Mouse (Mus musculus): ENCODE results near the gene Fanci.
A peak's percentile ranks its signal among the peaks of the same experiment; 100 is the strongest.

Gene Fanci

DNA sequence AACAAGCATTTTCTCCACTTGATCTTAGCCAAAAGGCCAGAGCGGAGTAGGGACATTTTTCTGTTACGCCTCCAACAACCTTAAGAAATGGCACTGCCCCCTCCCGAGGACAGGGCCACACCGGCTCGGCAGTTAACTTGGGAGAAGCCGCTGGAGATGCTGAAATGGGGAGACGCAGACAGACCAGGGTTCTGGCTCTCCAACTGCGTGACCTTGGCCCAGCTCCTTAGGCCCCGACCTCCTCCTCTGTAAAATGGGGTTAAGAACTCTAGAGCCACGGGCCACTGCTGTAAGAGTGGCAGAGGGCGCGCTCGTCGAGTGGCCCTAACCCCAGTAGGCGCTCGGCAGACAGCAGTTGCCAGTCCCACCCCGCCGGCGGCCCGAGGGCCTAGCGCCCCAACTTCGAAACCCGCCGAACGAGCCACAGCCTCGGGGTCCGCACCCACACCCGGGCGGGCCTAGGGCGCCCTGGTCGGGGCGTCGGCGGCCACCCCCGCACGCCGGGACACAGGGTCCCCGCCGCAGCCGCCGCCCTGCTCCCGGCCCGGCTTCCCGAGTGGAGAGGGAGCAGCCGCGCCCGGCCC lies 73.8 kb downstream of the Fanci start:
- peak; percentile 53 for DNase-seq

DNA sequence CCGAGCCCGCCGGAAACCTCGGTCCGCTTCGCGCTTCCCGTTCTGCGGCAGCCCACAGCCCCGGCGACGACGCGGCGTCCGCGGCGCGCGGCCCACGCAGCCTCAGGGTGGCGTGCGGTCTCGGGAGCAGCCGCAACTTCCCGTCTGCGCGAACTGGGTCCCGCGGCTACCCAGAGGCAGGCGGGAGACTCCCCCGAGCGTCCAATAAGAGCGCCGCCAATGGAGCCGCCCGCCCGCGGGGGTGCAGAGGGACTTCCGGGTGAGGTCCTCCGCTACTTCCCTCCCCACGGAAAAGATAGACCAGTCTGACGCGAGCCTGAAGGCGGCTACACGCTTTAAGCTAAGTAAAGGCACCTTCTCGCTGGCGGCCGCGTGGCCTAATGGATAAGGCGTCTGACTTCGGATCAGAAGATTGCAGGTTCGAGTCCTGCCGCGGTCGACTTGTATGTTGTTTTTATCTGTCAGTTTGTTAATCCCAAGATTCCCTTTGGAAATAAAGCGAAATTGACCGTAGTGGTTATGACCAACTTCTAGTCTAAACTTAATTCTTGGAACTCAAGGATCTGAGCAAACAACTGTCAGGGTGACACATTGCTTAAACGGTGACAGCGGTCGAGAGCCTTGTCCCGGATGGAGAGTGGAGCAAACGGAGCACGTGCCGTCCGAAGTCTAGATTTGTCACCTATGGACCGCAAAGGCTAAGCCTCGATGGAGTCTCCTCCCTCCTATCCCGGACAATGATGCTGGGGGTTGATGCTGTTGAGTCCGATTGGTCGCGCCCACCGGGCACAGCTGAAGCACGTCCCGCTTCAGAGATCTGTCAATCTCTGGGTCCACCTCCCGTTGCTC lies 74.5 kb downstream of the Fanci start, which contains the start of gene Polg:
Gene Polg (minus strand): TSS at position 310 of the 849 bp plus-strand sequence.
- DNase-seq, result peak; percentile 99

DNA sequence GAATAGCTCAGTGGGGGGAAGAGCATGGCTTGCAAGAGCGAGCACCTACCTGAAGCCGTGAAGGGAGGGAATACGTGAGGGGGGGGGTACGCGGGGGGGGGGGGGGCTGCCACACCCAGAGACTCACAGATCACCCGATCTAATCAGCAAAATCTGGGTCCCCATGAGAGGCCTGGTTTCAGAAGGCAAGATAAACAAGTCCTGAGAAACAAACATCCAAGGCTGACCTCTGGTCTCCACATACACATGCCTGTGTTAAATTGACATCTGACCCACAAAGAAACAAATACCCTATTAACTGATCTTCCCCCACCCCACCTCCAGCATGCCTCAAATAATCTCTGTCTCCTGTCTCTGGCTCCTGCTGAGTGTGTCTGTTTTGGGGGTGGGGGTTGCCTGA lies 76.2 kb downstream of the Fanci start:
- DNase-seq, result no peak

DNA sequence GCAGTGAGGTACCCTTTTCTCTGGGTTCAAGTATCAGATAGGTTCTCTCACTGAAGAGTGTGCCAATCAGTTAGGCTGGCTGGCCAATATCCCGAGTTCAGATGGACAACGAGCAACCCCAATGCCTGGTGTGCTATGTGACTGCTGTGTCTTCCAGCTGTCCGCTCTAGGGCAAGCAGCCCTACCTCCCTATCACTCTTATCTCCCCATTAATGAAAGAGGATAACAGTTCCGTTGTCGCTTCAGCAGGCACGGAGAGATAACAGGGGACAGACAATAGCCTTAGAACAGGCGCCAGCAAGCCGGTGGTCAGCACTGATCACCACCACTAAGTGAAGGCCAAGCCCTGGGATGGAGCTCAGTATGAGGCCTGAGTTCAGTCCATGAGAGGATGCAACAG lies 77.3 kb downstream of the Fanci start:
- no peak for DNase-seq

DNA sequence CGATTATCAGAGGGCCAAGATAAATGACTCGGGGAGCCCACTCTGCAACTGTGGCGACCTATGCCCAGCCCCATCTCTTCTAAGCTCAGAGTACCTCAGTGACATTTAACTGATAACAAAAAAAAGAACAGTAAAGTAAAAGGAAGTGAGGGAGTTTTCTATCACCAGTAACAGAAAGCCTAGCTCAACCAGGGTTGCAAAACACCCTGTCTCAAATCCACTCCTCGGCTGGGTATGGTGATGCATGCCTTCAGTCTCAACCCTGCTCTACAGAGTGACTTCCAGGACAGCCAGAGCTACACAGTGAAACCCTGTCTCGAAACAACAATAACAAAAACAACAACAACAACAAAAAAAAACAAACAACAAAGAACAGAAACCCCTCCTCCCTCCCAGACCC lies 78.0 kb downstream of the Fanci start:
- DNase-seq, result no peak

DNA sequence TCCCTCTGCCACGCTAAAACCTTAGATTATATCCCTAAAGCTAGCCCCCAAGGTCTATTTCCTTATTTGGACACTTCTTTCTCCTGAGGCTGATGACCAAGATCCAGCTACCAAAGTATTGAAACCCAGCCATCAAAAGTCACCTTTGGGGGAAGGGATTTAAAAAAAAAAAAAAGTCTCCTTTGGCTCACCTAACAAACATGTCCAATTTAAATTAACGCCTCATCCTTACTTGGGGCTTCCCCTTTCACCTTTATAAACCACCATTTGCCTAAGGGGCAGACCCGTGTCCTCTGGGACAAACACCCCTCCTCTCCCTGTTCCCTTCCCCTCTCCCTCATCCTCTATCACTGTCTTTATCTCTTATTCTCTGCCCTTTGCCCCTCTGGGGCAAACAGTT lies 79.0 kb downstream of the Fanci start:
- DNase-seq, result no peak

DNA sequence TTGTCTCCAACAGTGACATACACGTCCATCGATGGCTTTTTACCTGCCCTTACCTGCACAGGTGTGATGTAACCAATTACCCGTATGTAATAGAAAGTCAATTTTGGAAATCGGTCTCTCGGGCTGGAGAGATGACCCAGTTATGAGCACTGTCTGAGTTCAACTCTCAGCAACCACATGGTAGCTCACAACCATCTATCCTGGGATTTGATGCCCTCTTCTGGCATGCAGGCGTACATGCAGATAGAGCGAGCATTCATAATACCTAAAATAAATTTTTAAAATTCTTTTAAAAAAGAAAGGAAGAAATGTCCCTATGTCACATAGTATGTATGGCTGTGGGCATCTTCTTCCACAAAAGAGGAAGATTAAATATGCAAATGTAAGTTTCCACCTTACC lies 79.7 kb downstream of the Fanci start:
- no peak for DNase-seq

DNA sequence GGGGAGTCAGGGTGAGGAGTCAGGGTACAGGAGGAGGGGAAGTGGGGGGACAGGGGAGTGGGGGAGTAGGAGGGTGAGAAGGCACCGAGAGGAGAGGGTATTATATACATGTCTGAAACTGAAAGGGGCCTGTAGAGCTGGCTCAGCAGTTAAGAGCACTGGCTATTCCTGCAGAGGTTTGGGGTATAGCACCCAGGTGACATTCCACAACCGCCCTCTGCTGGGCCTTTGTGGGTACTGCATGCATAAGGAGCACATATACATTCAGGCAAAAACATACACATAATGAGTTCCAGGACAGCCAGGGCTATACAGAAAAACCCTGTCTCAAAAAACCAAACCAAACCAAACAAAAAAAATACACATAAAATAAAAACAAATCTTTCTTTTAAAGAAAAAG lies 81.1 kb downstream of the Fanci start:
- no peak for DNase-seq

DNA sequence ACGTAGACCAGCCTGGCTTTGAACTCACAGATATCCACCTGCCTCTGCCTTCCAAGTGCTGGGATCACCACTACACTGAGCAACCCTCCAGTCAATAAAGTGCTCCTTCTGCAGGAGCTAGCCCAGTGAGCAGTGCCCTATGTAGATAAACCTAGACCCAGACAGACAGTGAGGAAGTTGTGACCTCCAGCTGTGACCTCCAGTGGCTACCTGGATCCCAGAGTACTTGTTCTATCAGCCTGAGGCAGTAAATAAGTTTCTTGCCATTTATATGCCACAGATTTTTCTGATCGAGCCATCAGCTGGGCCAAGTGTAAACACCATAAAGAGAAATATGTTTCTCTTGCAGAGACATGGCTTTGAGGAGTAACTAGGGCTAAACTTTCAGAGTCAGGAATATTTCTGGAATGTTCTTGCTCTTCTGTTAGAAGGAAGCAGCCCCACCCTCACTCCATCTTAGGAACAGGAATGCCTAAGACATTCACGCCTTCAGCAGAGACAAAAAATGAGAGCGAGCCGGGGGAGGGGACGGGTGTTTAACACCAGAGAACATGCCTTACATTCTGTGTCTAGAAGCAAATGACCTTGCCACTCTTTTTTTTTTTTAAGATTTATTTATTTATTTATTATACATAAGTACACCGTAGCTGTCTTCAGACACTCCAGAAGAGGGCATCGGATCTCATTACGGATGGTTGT lies 81.9 kb downstream of the Fanci start:
- no peak for DNase-seq

DNA sequence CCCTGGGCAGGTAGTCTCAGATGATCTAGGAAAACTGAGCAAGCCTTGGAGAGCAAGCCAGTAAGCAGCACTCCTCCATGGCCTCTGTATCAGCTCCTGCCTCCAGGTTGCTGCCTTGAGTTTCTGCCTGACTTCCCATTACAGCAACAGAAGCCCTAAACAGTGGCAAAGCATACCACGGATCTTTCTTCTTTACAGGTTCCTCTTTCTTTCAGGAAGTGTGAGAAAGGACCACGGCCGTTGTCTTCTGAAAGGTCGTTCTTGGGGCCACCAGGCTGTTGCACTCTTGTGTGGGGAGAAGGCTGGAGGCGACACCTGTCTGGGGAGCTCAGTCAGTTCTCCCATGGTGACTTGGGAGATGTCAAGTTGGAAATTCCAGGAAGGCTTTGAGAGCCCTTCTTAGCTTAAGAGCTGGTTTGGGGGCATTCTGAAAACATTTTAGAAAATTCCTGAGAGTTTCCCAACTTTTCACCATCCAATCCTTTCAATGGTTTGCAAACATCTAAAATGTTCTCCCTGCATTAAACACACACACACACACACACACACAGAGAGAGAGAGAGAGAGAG lies 83.2 kb downstream of the Fanci start:
- DNase-seq, result no peak

DNA sequence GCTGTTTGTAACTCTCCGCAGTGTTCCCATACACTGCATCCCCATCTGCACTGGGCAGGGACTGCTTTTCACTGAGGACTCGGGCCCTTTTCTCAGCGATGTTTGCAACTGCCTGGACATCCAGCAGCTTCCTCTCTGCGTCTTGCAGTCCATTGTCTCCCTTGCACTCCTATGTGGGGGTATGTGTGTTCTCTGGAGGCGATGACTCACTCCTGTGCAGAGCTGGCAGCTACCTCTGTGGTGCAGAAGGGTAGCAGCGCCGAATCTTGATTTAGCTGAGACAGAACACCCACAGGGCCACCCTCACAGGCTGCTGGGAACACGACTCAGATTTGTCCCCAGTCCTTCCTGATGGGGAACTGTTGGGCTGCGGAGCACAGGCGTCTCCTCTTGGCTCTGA lies 94.8 kb downstream of the Fanci start:
- DNase-seq, result no peak

DNA sequence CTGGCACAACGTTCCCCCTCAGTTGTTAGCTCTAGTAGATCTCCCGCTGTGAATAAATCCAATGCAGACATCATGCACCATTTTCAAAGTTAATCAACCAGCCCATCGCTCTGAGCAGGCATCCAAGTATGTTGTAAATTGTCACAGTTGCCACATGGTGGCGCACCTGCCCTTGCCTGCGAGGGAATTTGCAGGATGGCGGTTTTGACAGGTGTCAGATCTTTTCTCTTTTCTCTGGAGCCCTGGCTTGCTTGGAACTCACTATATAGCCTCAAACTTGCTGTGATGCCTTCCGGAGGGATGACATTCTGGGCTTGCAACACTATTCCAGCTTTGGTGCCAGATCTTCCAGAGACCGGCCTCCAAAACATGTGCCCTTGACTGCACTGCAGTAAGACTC lies 102.2 kb downstream of the Fanci start:
- peak; percentile 44 for DNase-seq

DNA sequence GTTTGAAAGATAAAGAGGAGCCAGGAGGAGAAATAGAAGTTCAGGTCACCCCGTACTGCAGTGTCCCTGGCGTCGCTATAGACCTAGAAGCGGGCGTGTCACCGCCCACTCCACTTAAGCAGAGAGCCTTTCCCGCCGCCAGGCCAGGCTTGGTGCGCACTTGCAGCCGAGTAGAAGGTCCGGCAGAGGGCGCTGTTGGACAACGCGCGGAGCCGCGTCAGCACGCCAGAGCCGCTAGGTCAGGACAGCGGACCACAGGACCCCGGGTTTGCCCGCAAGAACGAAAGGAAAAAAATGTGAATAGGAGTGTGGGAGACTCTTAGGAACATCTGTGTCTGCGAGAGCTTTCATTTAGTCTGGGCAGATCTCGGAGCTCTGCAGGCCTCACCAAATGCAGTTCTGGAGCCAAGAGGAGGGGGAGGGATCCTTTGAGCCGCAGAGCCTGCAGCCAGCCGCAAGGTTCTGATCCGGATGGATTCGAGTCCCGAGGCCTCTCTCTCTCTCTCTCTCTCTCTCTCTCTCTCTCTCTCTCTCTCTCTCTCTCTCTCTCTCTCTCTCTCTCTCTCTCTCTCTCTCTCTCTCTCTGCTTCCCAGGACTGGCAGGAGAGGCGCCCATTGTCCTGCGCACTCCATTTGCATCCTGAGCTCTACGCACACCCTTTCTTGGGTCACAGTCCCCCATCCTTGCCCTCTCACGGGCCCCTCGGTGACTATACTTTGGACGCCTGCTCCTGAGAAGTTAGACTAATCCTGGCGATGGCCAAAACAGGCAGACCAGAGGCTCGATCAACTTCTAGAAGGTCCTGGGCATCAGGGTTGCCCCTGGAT lies 104.5 kb downstream of the Fanci start:
- peak; percentile 75 for DNase-seq

DNA sequence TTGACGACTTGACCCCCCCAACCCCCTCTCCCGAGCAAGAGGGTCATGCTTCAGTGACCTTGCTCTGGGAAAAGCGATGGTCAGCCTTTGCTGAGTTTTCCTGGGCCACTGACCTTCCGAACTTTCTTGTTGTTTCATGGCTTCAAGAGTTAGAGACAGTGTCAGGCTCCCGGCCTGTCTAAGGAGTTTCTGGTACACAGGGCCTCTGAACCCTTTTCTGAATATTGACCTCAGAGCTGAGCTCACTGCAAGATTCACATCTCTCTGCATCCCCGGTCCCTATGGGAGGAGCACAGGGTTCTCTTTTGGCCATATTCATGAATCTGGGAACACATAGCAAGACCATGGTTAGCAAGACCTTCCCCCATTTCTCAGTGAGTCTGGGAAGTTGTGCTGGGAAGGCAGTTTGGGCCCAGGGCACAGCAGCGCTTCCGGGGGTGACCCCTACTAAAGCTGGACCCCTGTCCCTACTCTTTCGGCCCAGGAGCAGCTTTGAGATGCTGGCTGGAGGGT lies 105.1 kb downstream of the Fanci start:
- no peak for DNase-seq

DNA sequence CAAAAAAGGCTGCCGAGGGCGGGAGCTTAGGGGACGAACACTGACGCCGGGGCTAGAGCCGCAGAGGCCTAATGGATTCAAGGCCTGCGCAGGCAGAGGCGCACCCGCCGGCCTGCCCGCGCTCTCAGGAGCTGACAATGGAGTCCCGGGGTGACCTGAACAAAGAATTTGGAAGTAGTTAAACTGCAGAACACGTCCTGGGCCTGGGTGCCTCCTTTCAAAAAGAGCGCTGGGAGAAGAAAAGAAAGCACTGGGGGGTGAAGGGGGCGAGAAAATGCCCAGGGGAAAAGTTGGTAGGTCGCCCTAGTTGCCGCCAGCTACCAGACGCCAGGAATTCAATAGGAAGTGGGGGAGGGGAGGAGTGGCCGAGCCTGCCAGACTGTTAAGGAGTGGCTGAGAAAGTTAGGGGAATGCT lies 106.0 kb downstream of the Fanci start:
- no peak for DNase-seq

DNA sequence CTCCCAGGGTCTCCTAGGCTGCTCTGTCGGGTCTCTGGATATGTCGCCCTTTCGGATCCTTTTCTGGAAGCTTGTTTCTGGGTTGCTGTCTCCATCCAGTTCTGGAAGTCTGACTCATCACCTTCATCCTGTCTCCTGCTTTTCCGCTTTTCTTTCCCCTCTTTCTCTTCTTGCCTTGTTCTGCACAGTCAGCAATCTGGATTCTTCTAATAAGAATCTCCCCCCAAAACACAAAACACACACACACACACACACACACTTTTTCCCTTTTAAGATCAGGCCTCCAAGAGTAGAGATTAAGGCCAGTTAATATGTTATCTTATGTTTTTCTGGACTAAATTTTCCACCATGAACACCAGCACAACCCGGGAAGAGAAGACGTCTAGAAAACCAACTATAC lies 106.6 kb downstream of the Fanci start:
- no peak for DNase-seq

DNA sequence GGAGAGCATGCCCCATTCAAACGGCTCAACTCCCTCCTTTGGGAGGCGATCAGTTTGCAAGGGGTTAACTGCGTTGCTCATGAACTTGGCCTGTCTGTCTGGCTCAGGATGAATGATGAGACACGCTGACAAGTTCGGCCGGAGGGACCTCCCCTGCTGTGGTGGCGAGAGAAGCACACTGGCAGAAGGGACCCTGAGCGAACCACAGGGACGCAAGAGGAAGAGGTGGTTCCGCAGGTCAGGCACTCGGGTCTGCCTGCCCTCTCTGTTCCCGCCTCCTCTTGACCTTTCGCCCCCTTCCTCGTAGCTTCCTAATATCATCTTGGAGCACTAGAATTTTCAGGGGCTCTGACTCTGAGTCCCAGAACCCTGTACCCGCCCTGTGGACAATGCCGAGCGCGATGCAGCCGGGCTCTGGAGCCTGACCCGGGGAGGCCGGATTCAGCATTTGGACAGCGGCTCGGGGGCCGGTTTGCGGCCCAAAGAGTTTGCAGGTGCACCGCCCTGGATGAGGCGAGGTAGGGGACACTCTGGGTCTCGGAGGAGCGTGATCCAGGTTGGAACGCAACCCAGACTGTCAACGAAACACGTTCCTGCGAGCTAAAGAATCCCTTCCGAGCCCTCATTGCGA lies 107.4 kb downstream of the Fanci start:
- peak; percentile 16 for DNase-seq
